Mouse (Mus musculus): ENCODE data around the gene Zfp598.
"Not testable (repeated sequence)": the region's sequence is repeated elsewhere in the genome, so short reads cannot be mapped to it uniquely, and the experiment has no call there.

The Zfp598 gene

GRCm38 (mm10) chr17:24689251-24690081 lies 20.0 kb downstream of the Zfp598 start, which contains the start of gene Syngr3:
Gene Syngr3, minus strand, starts transcription at chr17:24689955.
- no peak for DNase-seq (ENCODE audit: low spot score)

DNA sequence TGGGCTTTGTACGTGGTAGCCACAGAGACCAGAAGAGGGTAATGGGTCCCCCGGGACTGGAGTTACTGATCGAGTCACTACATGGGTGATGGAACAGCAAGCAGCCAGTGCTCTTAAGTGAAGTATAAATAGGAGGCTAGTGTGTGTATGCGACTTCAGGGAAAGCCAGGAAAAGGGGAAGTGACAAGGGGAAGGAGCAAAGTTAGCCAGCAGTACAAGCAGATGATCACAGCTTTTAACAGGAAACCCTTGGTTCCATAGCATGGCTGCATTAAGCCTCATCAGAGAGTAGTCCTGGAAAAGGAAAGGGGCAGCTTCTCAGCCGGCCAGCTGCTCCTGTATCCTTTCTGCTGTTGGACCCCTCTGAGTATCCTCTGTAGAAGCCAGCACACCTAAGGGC lies 22.9 kb downstream of the Zfp598 start:
- DNase-seq (ENCODE audit: low spot score), result no peak

GRCm38 (mm10) chr17:24695326-24696010 lies 26.0 kb downstream of the Zfp598 start:
- no peak for DNase-seq (ENCODE audit: low spot score)

GRCm38 (mm10) chr17:24696011-24696697 lies 26.7 kb downstream of the Zfp598 start, which contains the start of the genes Gfer and Noxo1:
Gene Gfer, minus strand, starts transcription at chr17:24696156.
Gene Noxo1, plus strand, starts transcription at chr17:24696234.
- DNase-seq (ENCODE audit: low spot score), result peak; percentile 86

- DNase-seq (ENCODE audit: low spot score), result no peak
Observed at GRCm38 (mm10) chr17:24697985-24698384, 28.5 kb downstream of the Zfp598 start.

DNA sequence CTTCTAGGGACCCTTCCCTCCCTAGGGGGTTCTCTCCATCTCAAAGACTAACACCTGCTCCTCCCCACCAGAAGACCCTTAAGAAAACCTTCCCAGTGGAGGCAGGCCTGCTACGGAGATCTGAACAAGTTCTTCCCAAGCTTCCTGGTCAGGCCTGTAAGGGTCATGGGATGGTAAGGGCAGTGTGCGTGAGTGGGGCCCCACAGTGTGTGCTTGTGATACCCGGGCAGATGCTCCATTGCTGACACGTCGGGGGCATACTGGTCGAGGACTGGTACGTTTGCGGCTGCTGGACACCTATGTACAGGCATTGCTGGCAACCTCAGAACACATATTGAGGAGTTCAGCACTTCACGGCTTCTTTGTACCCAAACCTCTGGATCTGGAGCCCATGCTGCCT lies 29.2 kb downstream of the Zfp598 start:
- no peak for DNase-seq (ENCODE audit: low spot score)

GRCm38 (mm10) chr17:24699473-24699872 lies 30.0 kb downstream of the Zfp598 start:
- no peak for DNase-seq (ENCODE audit: low spot score)

GRCm38 (mm10) chr17:24701251-24701650 lies 31.8 kb downstream of the Zfp598 start:
- no peak for DNase-seq (ENCODE audit: low spot score)

DNA sequence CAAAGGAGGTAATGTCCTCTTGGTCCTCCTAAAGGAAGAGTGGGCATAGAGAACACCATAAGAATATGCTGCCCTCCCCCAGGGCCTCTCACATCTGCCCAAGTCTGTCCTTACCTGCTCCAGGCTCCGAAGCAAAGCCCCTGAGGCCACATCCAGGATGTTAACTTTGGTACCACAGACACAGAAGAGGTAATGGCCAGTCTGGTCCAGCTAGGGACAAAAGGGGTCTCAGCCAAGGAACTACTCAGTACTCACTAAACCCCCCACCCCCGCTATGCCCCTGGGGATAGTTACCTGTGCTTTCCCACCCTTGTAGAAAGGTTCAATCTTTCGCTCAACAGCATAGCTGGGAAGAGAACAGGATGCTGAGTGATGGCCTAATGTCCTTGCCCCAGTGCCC lies 36.3 kb downstream of the Zfp598 start:
- DNase-seq (ENCODE audit: low spot score), result no peak

GRCm38 (mm10) chr17:24706982-24707800 lies 37.7 kb downstream of the Zfp598 start, which contains the start of gene Tbl3:
Gene Tbl3, minus strand, starts transcription at chr17:24707660.
- peak; percentile 94 for DNase-seq (ENCODE audit: low spot score)

GRCm38 (mm10) chr17:24707801-24708425 lies 38.4 kb downstream of the Zfp598 start:
- DNase-seq (ENCODE audit: low spot score), result no peak

GRCm38 (mm10) chr17:24708646-24709045 lies 39.2 kb downstream of the Zfp598 start:
- peak; percentile 52 for DNase-seq (ENCODE audit: low spot score)

- DNase-seq (ENCODE audit: low spot score), result no peak
Observed at GRCm38 (mm10) chr17:24715556-24715955, 46.1 kb downstream of the Zfp598 start.

DNA sequence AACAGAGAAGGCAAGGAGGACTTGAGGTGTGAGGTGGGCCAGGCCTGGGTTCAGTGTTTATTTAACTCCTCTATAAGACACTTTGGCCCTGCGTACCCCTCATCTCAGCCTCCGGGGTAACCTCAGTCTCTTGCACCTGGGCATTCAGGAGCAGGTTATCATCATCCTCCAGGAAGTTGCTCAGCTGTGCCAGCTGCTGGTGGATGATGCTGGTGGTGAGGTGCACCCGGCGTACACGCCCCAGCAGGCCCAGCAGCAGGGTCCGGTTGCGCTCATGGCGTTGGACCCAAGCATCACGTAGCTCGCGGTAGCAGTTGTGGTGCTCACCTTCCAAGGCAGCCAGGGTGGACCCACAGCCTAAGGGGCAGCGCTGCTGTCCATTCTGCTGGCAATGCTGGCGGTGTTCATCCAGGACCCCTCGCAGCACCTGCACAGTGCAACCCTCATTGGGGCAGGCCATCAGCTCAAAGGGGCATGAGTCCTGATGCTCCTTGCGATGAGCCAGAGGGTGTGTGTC lies 46.7 kb downstream of the Zfp598 start:
- no peak for DNase-seq (ENCODE audit: low spot score)

- no peak for DNase-seq (ENCODE audit: low spot score)
Observed at GRCm38 (mm10) chr17:24717943-24718342, 48.5 kb downstream of the Zfp598 start, which contains the start of the genes Rnf151 and Rps2. Gene Rnf151, minus strand, starts transcription at chr17:24718063. Gene Rps2, plus strand, starts transcription at chr17:24718116.

- not testable (repeated sequence) for DNase-seq (ENCODE audit: low spot score)
Observed at GRCm38 (mm10) chr17:24718938-24719337, 49.5 kb downstream of the Zfp598 start.

GRCm38 (mm10) chr17:24719494-24720222 lies 50.2 kb downstream of the Zfp598 start:
- DNase-seq (ENCODE audit: low spot score), result peak; percentile 99

- not testable (repeated sequence) for DNase-seq (ENCODE audit: low spot score)
Observed at GRCm38 (mm10) chr17:24720616-24721015, 51.1 kb downstream of the Zfp598 start.

DNA sequence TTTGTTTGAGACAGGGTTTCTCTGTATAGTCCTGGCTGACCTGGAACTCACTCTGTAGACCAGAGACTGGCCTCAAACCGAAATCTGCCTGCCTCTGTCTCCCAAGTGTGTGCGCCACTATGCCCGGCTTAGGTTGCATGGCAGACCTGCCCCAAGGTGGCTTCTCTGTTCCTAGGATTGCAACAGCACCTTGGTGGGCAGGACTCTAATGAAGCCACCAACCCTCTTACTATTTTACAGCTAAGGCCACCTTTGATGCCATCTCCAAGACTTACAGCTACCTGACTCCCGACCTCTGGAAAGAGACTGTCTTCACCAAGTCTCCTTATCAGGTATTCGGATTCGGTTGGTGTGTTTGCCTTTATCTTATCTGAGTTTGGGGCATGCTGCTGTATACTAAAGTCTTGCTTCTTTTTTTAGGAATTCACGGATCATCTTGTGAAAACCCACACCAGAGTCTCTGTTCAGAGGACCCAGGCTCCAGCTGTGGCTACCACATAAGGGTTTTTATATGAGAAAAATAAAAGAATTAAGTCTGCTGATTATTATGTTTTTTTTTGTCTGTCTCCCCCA lies 52.0 kb downstream of the Zfp598 start:
- not testable (repeated sequence) for DNase-seq (ENCODE audit: low spot score)

Measured in lung, postnatal 25 days (tissue).